Mouse (Mus musculus): ENCODE measurements around the gene Vmn1r35.
"Not testable (repeated sequence)": the region's sequence is repeated elsewhere in the genome, so short reads cannot be mapped to it uniquely, and the experiment has no call there.

Gene Vmn1r35

DNA sequence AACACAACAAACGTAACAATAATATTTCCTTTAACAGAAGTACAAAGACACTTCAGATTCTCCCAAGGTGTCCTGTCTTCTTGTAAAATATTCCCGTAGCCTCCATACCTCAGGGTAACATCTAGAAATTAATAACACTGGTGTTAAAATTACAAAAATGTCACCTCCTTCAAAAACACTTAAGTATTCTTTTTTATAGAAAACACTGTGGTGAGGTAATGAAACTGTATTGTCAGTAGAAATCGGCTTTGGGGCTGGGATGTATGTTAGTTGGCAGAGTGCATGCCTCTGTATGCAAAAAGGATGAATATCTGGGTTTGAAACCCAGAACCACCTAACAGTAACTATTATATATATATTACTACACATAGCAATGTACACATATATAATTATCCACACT is at the start of gene Vmn1r35:
Gene Vmn1r35, minus strand, starts transcription at position 101 of the 400 bp plus-strand sequence.
- no peak for DNase-seq

DNA sequence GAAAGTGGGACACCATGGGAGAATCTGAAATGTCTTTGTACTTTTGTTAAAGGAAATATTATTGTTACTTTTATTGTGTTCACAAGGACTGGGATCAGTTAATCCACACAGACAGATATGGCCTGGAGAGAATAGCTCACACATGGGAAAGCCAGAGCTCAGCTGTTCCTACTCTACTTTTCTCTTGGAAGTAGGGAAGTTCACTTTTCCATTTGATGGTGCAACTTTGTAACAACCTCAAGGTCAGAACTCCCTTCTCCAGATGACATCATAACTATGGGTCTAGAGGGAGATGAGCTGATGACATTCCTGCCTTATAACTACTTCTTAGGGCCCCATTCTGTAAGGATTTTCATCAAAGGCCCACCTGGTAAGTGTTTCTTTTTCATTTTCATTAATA is 43.4 kb upstream of the Vmn1r35 start, which contains the start of gene Vmn1r37:
Gene Vmn1r37, plus strand, starts transcription at position 301 of the 400 bp plus-strand sequence.
- not testable (repeated sequence) for DNase-seq

DNA sequence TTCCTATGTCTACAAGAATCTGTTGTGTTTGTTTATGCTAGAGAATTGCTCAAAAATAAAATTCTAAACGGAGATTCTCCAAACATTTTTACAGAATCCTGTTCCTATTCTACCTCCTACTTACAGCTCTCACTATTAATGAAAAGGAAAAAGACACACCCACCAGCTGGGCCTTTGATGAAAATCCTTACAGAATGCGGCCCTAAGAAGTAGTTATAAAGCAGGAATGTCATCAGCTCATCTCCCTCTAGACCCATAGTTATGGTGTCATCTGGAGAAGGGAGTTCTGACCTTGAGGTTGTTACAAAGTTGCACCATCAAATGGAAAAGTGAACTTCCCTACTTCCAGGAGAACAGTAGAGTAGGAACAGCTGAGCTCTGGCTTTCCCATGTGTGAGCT is 33.4 kb upstream of the Vmn1r35 start, which contains the start of gene Vmn1r36:
Gene Vmn1r36, minus strand, starts transcription at position 101 of the 400 bp plus-strand sequence.
- not testable (repeated sequence) for DNase-seq

GRCm38 (mm10) chr6:66713854-66714253 is 28.1 kb upstream of the Vmn1r35 start:
- no peak for DNase-seq

DNA sequence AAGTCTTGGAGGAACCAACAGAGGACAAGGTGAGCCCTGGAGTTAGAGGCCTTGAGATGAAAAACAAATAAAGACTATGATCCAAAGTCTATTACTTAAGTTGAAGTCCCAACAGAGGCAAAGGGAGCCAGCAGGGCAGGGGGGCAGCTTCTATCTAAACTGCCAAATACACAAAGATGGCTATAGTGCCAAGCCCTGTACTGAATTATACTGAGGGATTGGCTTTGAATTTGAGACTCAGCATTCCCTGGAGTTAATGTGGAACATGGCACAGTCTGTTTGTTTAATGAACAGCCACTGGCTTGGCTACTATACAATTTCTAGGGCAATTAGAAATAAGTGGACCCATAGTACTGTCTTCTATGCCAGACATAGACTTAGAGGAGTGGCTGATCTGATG is 23.2 kb upstream of the Vmn1r35 start:
- DNase-seq: peak; percentile 78

DNA sequence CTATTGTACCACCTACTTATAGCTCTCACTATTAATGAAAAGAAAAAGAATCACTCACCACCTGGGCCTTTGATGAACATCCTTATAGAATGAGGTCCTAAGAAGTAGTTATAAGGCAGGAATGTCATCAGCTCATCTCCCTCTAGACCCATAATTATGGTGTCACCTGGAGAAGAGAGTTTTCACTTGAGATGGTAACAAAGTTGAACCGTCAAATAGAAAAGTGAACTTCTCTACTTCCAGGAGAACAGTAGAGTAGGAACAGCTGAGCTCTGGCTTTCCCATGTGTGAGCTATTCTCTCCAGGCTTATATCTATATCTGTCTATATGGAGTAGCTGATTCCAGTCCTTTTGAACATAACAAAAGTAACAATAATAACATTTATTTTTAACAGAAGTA is 41.9 kb downstream of the Vmn1r35 start, which contains the start of gene Vmn1r34:
Gene Vmn1r34, minus strand, starts transcription at position 101 of the 400 bp plus-strand sequence.
- DNase-seq: no peak

Data from kidney, adult 9 months (tissue).